Mouse (Mus musculus): ENCODE results near the gene Catsperz. TPM values are rescaled to one million over a fixed set of nuclear protein-coding genes. Genes with fewer than 3 reads are reported as not detected.

The Catsperz gene
- polyA plus RNA-seq, 1 experiment from 2014 or later, result 0.65 TPM

GRCm38 (mm10) chr19:6920741-6921636 is 4.2 kb downstream of the Catsperz start:
- H3K27ac ChIP-seq (ENCODE audit: low read depth, low read length), result peak overlapping the region; percentile 99
- peak overlapping the region; percentile 88 for H3K4me3 ChIP-seq (ENCODE audit: low read depth, low read length)
- peaks cover 7% of the 10 kb centered on the region; the same call in 1 of the 2 replicates for H3K4me1 ChIP-seq (replicated peaks; ENCODE audit: control insufficient read depth, insufficient read depth, low read length)
- peak; percentile 42 for TF ChIP-seq CTCF (IDR thresholded peaks at IDR 0.05; ENCODE audit: low read depth)
- H3K4me2 ChIP-seq (replicated peaks; ENCODE audit: low read depth), result peak overlapping the region; percentile 87
- H3K27me3 ChIP-seq (replicated peaks; ENCODE audit: control insufficient read depth, insufficient read depth, low read length), result peaks cover 13% of the 10 kb centered on the region
- H3K9me3 ChIP-seq (ENCODE audit: control insufficient read depth), result no peaks in the 10 kb centered on the region
- WGBS, result under 1% methylated on average over 47 of the region's 48 CpGs
- peaks cover 3% of the 10 kb centered on the region; the same call in 1 of the 2 replicates for H3K36me3 ChIP-seq (ENCODE audit: control insufficient read depth, insufficient read depth)
- peak overlapping the region; percentile 95 for H3K9ac ChIP-seq (ENCODE audit: low read depth, low read length)
- ATAC-seq, result peak; percentile 0; the same call in 1 of the 2 replicates

- peak overlapping the region; percentile 95 for H3K9ac ChIP-seq (ENCODE audit: low read depth, low read length)
- H3K4me1 ChIP-seq (replicated peaks; ENCODE audit: control insufficient read depth, insufficient read depth, low read length), result peaks cover 7% of the 10 kb centered on the region; the same call in 1 of the 2 replicates
- H3K27ac ChIP-seq (ENCODE audit: low read depth, low read length), result peak overlapping the region; percentile 99
- no peak for TF ChIP-seq CTCF (IDR thresholded peaks at IDR 0.05; ENCODE audit: low read depth)
- H3K9me3 ChIP-seq (ENCODE audit: control insufficient read depth), result no peaks in the 10 kb centered on the region
- peak overlapping the region; percentile 87 for H3K4me2 ChIP-seq (replicated peaks; ENCODE audit: low read depth)
- H3K27me3 ChIP-seq (replicated peaks; ENCODE audit: control insufficient read depth, insufficient read depth, low read length), result peaks cover 4% of the 10 kb centered on the region
- peaks cover 9% of the 10 kb centered on the region for H3K36me3 ChIP-seq (ENCODE audit: control insufficient read depth, insufficient read depth)
- 18% methylated on average over 8 of the region's 8 CpGs for WGBS
- peak overlapping the region; percentile 88 for H3K4me3 ChIP-seq (ENCODE audit: low read depth, low read length)
- peak; percentile 66 for ATAC-seq
Measured at GRCm38 (mm10) chr19:6919876-6920740, 5.1 kb downstream of the Catsperz start.

GRCm38 (mm10) chr19:6919431-6919830 is 5.7 kb downstream of the Catsperz start:
- H3K36me3 ChIP-seq (ENCODE audit: control insufficient read depth, insufficient read depth), result peaks cover 12% of the 10 kb centered on the region
- no peak for TF ChIP-seq CTCF (IDR thresholded peaks at IDR 0.05; ENCODE audit: low read depth)
- peak overlapping the region; percentile 88; the same call in 1 of the 2 replicates for H3K4me3 ChIP-seq (ENCODE audit: low read depth, low read length)
- H3K4me1 ChIP-seq (replicated peaks; ENCODE audit: control insufficient read depth, insufficient read depth, low read length), result peaks cover under 1% of the 10 kb centered on the region; the same call in 1 of the 2 replicates
- peak overlapping the region; percentile 99 for H3K27ac ChIP-seq (ENCODE audit: low read depth, low read length)
- peak overlapping the region; percentile 87 for H3K4me2 ChIP-seq (replicated peaks; ENCODE audit: low read depth)
- ATAC-seq, result no peak
- no peak overlapping the region for H3K9ac ChIP-seq (ENCODE audit: low read depth, low read length)
- H3K27me3 ChIP-seq (replicated peaks; ENCODE audit: control insufficient read depth, insufficient read depth, low read length), result no peaks in the 10 kb centered on the region
- no peaks in the 10 kb centered on the region for H3K9me3 ChIP-seq (ENCODE audit: control insufficient read depth)

GRCm38 (mm10) chr19:6918321-6918720 is 6.9 kb downstream of the Catsperz start:
- H3K9ac ChIP-seq (ENCODE audit: low read depth, low read length), result no peak overlapping the region
- H3K36me3 ChIP-seq (ENCODE audit: control insufficient read depth, insufficient read depth), result peaks cover 22% of the 10 kb centered on the region
- no peak for ATAC-seq
- peak overlapping the region; percentile 99 for H3K27ac ChIP-seq (ENCODE audit: low read depth, low read length)
- no peak overlapping the region for H3K4me3 ChIP-seq (ENCODE audit: low read depth, low read length)
- H3K4me2 ChIP-seq (replicated peaks; ENCODE audit: low read depth), result peak overlapping the region; percentile 87
- no peak for TF ChIP-seq CTCF (IDR thresholded peaks at IDR 0.05; ENCODE audit: low read depth)
- H3K4me1 ChIP-seq (replicated peaks; ENCODE audit: control insufficient read depth, insufficient read depth, low read length), result no peaks in the 10 kb centered on the region; the same call in 1 of the 2 replicates
- H3K27me3 ChIP-seq (replicated peaks; ENCODE audit: control insufficient read depth, insufficient read depth, low read length), result no peaks in the 10 kb centered on the region
- H3K9me3 ChIP-seq (ENCODE audit: control insufficient read depth), result no peaks in the 10 kb centered on the region
- 50% methylated on average over 4 of the region's 4 CpGs for WGBS

- H3K9ac ChIP-seq (ENCODE audit: low read depth, low read length), result no peak overlapping the region
- H3K27me3 ChIP-seq (replicated peaks; ENCODE audit: control insufficient read depth, insufficient read depth, low read length), result no peaks in the 10 kb centered on the region
- H3K36me3 ChIP-seq (ENCODE audit: control insufficient read depth, insufficient read depth), result peaks cover 41% of the 10 kb centered on the region
- H3K4me2 ChIP-seq (replicated peaks; ENCODE audit: low read depth), result no peak overlapping the region
- TF ChIP-seq CTCF (IDR thresholded peaks at IDR 0.05; ENCODE audit: low read depth), result no peak
- 60% methylated on average over 4 of the region's 4 CpGs for WGBS
- no peaks in the 10 kb centered on the region for H3K9me3 ChIP-seq (ENCODE audit: control insufficient read depth)
- no peak for ATAC-seq
- H3K27ac ChIP-seq (ENCODE audit: low read depth, low read length), result no peak overlapping the region
- H3K4me3 ChIP-seq (ENCODE audit: low read depth, low read length), result no peak overlapping the region
- H3K4me1 ChIP-seq (replicated peaks; ENCODE audit: control insufficient read depth, insufficient read depth, low read length), result no peaks in the 10 kb centered on the region; the same call in 1 of the 2 replicates
Measured at GRCm38 (mm10) chr19:6916496-6916895, 8.7 kb downstream of the Catsperz start.

DNA sequence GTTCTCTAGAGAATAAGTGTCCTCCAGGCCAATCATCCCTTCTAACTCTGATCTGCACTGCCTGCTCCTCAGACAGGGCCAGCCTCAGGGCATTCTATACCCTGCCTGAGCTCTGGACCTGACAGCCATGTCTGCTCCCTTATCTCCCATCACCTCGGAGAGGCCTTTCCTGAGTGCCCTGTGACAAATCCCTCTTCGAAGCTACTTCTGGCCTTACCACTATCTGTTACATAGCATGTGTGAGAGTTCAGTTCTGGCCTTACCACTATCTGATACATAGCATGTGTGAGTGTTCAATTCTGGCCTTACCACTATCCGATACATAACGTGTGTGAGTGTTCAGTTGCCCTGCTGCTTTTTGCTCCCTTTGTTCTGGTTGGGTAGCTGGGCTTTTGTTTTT is 9.9 kb downstream of the Catsperz start:
- ATAC-seq, result no peak
- H3K4me1 ChIP-seq (replicated peaks; ENCODE audit: control insufficient read depth, insufficient read depth, low read length), result no peaks in the 10 kb centered on the region; the same call in 1 of the 2 replicates
- 71% methylated on average over 4 of the region's 4 CpGs for WGBS

More for the DNA sequence above, 9.9 kb downstream of the Catsperz start:
- Histone ChIP-seq H3K4me2 (replicated peaks; ENCODE audit: low read depth) (no peak overlapping the region), H3K4me3 (ENCODE audit: low read depth, low read length) (no peak overlapping the region), H3K27me3 (replicated peaks; ENCODE audit: control insufficient read depth, insufficient read depth, low read length) (no peaks in the 10 kb centered on the region), H3K9ac (ENCODE audit: low read depth, low read length) (no peak overlapping the region), H3K9me3 (ENCODE audit: control insufficient read depth) (no peaks in the 10 kb centered on the region), H3K27ac (ENCODE audit: low read depth, low read length) (no peak overlapping the region), H3K36me3 (ENCODE audit: control insufficient read depth, insufficient read depth) (peaks cover 47% of the 10 kb centered on the region)
- no peak for TF ChIP-seq CTCF (IDR thresholded peaks at IDR 0.05; ENCODE audit: low read depth)

Measured in intestine, postnatal 0 days (tissue).